Mouse (Mus musculus): ENCODE results near the gene Olfr1002.
"Not testable (repeated sequence)": the region's sequence is repeated elsewhere in the genome, so short reads cannot be mapped to it uniquely, and the experiment has no call there.

The Olfr1002 gene

DNA sequence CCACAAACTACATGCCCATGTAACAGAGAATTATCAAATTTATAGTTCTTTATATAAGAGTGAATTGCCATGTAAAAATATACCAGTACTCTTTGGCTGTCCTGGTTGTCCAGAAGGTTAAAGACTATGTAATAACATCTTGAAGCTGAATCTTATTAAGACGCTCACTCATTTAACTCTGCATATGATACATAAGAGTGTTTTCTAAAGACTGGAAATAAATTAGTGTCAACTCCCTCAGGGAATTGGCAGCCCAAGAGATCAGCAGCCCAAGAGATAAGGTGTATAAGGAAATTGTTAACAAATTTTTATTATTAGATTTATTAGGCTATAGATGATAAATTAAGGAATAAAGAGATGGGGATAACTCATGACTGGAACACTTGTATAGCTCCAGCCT, at the start of gene Olfr1002:
Gene Olfr1002, minus strand, starts transcription at position 101 of the 400 bp plus-strand sequence.
- no peak for DNase-seq

DNA sequence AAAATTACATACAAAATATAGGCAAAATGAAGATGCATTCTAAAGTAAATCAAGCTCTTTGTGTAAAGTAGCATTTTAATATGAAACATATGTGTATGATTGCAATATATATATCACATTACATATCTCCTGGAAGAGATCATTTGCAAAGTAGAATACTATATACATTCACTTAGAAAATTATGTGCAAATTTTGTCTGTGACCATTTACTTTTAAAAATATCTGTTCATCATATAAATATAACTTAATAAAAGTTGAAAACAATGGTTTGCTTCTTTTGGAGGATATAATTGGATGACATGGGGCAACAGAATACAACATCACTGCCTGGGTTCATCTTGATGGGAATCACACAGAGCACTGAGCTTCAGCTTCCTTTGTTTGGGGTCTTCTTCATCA, 38.6 kb upstream of the Olfr1002 start, which contains the start of gene Olfr1008:
Gene Olfr1008, plus strand, starts transcription at position 301 of the 400 bp plus-strand sequence.
- no peak for DNase-seq

DNA sequence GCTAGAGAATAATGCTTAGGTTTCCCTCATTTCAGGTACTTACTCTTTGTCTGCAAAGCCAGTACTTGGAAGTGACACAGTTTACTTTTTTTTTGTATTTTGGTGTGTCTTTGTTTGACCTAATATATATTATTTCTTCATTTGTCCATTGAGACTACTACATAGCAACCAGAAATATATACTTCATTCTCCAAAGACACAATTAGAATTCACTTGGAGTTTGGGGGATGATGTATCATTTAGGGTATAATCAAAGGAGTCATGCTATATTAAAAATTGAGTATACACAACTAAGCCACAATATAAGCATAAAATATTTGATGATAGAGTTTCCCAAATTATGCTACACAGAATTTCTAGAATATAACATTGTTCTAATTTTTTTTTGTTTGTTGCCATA, 28.2 kb upstream of the Olfr1002 start, which contains the start of gene Olfr1006:
Gene Olfr1006, minus strand, starts transcription at position 101 of the 400 bp plus-strand sequence.
- no peak for DNase-seq

DNA sequence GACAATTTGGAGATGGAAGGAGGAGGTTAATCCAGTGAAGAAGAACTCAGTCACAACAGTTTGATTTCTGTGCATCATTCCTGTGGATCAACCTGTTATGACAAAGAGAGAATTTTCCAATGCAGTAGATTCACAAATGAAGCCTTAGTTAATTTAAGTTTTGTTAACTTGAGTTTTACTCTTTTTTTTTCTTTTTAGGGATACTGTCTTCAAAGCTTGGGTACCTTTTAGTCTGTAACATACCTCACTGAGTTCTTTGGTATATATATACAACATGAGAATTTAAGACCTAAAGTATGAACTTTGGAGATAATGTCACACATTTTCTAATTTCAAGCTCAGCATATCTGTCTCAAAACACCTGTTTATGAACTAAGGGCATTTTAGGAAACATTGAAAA, 13.9 kb upstream of the Olfr1002 start, which contains the start of gene Olfr154:
Gene Olfr154, minus strand, starts transcription at position 101 of the 400 bp plus-strand sequence.
- not testable (repeated sequence) for DNase-seq

DNA sequence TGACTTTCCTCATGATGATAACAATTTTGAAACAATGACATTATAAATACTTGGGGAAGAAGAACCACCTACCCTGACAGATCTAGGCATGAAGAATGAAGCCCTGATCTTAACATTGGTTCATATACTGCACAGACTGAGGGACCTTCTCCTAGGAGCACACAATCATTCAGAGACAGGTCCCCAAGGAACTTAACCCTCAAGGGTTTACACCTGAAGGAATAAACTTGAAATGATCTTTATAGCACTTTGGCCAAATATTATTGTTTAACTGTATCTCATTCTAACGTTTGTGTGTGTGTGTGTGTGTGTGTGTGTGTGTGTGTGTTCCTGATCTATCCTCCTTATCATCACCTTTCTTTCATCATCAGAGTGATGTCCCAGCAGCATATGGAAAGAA, 38.7 kb downstream of the Olfr1002 start, which contains the start of gene Olfr1000:
Gene Olfr1000, minus strand, starts transcription at position 101 of the 400 bp plus-strand sequence.
- no peak for DNase-seq

Data from kidney, adult 11 months (tissue).